Mouse (Mus musculus): ENCODE results near the gene Trir. TPM values are rescaled to one million over a fixed set of nuclear protein-coding genes. Genes with fewer than 3 reads are reported as not detected.
A peak's percentile ranks its signal among the peaks of the same experiment; 100 is the strongest.

Gene Trir
- polyA plus RNA-seq, 1 experiment from 2014 or later: 124 TPM

DNA sequence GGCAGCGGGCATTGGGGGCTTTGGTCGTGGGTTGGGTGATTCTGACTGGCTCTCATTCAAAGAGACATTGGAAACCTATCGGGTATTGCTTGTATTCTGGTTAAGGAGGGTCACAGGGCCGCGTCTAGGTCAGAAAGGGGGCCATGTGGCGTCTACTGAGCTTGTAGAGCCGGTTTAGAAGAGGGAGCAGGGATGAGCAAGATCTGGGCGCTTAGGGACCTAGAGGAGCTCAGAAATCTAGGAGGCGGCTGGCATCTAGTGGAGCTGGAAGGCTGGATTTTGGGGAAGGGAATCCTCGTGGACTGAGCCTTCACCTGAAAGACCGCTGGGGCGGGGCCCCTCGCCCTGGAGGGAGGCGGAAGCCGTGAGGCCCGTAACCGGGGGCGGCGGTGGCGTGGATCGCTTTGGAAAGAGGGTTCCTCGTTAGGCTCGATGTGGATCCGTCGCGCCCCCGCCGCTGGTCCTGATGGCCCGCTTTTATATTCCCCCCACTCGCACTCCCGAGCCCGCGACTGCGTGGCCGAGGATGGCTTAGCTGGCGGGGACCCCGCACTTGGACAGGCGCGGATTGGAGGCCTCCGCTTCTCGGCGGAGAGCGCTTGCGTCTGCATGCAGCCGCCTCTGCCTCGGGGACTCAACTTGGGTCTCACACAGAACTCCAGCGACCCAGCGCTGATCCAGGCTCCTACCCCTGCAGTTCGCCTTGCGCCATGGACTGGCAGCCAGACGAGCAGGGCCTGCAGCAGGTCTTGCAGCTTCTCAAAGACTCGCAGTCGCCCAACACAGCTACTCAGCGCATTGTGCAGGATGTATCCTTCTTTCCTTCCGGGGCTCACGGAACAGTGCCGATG, 11.3 kb downstream of the Trir start:
- H3K4me1 ChIP-seq: peaks cover 47% of the 10 kb centered on the region

DNA sequence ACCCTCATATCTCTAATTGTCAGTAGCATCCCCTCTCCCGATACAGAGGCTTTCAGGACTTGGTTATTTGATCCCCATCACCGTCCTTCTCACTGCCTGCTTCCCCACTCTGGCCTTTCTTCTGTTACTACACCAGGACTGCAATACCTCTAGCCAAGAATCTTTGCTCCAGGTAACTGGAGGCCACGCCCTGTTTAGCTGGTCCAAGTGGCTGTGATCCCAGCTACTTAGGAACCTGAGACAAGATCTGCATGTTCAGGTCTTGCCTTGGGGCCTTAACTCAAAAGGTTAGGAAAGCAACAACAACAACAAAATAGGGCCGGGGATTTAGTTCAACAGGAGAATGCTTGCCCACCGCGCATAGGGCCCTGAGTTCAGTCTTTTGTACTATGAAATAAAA, 17.0 kb downstream of the Trir start:
- Histone ChIP-seq H3K4me1 (peaks cover 24% of the 10 kb centered on the region), H3K4me2 (no peak overlapping the region), H3K4me3 (replicated peaks) (no peak overlapping the region), H3K9ac (replicated peaks) (no peak overlapping the region), H3K9me3 (replicated peaks) (no peaks in the 10 kb centered on the region), H3K27me3 (replicated peaks) (no peaks in the 10 kb centered on the region), H3K27ac (replicated peaks) (no peak overlapping the region), H3K36me3 (peaks cover 74% of the 10 kb centered on the region)
- no peak for ATAC-seq (ENCODE audit: low FRiP score)
- 96% methylated on average over 6 of the region's 6 CpGs for WGBS

More for the DNA sequence above, 11.3 kb downstream of the Trir start:
- H3K36me3 ChIP-seq: peaks cover 24% of the 10 kb centered on the region
- no peaks in the 10 kb centered on the region for H3K27me3 ChIP-seq (replicated peaks)
- peak; percentile 26 for ATAC-seq (ENCODE audit: low FRiP score)
- H3K9ac ChIP-seq (replicated peaks): peak overlapping the region; percentile 84
- under 1% methylated on average over 55 of the region's 57 CpGs for WGBS
- peak overlapping the region; percentile 90 for H3K4me2 ChIP-seq
- no peaks in the 10 kb centered on the region for H3K9me3 ChIP-seq (replicated peaks)
- H3K4me3 ChIP-seq (replicated peaks): peak overlapping the region; percentile 77
- H3K27ac ChIP-seq (replicated peaks): peak overlapping the region; percentile 98

DNA sequence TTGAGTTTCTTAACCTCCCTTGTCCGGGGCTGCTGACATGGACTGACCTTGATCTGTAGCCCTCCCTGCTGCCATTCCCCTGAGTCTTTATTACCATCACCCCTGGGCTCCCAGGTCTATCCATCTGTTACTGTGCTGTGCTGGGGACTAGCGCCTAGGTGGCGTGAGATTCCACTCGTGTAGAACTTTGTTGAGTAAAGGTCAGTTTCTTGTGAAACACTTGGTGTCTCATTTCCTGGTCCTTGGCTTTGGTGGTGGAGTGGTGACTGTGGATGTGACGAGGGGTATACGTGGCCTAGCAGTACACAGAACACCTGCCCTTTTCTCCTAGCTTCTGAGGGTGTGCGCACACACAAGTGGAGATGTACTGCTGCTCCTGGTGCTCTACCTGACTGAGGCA, 30.7 kb downstream of the Trir start:
- Histone ChIP-seq H3K9ac (replicated peaks) (no peak overlapping the region), H3K36me3 (peaks cover 44% of the 10 kb centered on the region)
- WGBS: 82% methylated on average over 7 of the region's 7 CpGs

DNA sequence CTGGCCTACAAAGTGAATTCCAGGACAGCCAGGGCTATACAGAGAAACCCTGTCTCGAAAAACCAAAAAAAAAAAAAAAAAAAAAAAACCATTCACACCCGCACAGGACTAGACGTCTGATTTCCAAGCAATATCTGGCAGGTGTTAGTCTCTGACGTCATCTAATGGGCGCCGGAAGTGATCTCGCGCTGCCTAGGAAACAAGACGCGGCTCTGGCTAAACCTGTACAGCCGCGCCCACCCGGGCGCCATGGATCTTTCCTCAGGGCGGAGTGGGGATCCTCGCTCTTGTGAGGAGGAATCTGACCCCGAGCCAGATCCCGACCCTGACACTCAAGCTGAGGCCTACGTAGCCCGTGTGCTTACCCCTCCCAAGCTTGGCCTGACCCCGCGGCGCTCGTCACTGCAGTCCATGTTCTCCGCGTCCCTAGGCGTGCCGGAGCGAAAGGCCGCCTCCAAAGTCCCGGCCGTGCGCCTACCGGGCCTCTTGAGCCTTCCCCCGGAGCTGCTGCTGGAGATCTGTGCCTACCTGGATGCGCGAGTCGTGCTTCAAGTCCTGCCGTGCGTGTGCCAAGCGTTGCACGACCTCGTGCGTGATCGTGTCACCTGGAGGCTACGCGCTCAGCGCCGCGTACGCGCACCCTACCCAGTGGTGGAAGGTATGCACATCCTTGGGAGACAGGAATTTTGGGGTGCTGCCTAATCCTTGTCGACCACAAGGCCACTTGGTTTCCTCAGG, 33.4 kb downstream of the Trir start, which contains the start of gene Fbxw9:
Gene Fbxw9, plus strand, starts transcription at position 177 of the 738 bp plus-strand sequence.
- no peaks in the 10 kb centered on the region for H3K9me3 ChIP-seq (replicated peaks)
- WGBS: 1% methylated on average over 53 of the region's 53 CpGs
- peak within 1 kb of the TSS; percentile 78 for H3K27ac ChIP-seq (replicated peaks)
- peak; percentile 95 for ATAC-seq (ENCODE audit: low FRiP score)
- peaks cover 30% of the 10 kb centered on the region for H3K36me3 ChIP-seq
- H3K4me2 ChIP-seq: peak within 1 kb of the TSS; percentile 83
- H3K9ac ChIP-seq (replicated peaks): peak within 1 kb of the TSS; percentile 81
- peak within 1 kb of the TSS; percentile 95 for H3K4me3 ChIP-seq (replicated peaks)
- H3K27me3 ChIP-seq (replicated peaks): no peaks in the 10 kb centered on the region
- H3K4me1 ChIP-seq: peaks cover 21% of the 10 kb centered on the region

More for the DNA sequence above, 30.7 kb downstream of the Trir start:
- Histone ChIP-seq H3K4me2 (no peak overlapping the region), H3K27me3 (replicated peaks) (no peaks in the 10 kb centered on the region), H3K4me3 (replicated peaks) (no peak overlapping the region), H3K4me1 (peaks cover 19% of the 10 kb centered on the region), H3K27ac (replicated peaks) (no peak overlapping the region), H3K9me3 (replicated peaks) (no peaks in the 10 kb centered on the region)
- no peak for ATAC-seq (ENCODE audit: low FRiP score)

DNA sequence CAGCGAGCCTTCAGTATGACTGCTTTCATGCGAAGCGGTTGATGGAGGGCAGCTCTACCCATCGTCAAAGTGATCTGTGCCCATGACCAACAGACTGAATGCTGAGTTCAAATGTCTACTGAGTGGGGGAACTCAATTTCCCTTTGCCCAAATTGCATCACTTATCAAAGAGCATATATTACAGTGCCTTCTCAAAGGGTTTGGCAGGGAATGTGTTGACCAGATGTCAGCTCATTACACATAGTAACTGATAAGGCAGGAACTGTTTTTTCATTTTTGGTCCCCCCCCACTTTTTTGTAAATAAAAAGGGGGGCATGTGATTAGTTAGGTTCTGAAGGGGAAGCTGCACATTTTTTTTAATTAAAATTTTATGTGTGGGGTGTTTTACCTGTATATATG, 36.0 kb downstream of the Trir start:
- WGBS: 96% methylated on average over 4 of the region's 4 CpGs
- Histone ChIP-seq H3K27ac (replicated peaks) (no peak overlapping the region), H3K4me1 (peaks cover 21% of the 10 kb centered on the region), H3K27me3 (replicated peaks) (no peaks in the 10 kb centered on the region), H3K9ac (replicated peaks) (no peak overlapping the region), H3K9me3 (replicated peaks) (no peaks in the 10 kb centered on the region), H3K36me3 (peaks cover 38% of the 10 kb centered on the region), H3K4me3 (replicated peaks) (no peak overlapping the region), H3K4me2 (no peak overlapping the region)
- ATAC-seq (ENCODE audit: low FRiP score): no peak

DNA sequence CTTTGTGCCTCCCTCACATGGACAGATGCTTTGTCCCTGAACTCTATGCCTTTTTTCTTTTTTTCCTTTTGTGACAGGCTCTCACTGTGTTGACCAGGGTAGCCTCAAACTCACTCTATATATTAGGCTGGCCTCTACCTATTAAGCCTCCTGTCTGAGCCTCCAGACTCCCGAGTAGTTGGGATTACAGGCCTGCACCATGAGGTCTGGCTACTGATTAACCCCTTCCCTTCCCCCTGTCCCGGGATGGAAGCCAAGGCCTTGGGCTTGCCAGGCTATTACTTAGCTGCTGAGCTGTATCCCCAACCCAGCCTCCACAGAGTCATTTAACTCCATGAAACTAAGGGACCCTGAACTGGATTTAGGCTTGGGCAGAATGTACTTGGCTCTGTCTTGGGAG, 38.6 kb downstream of the Trir start:
- peaks cover 51% of the 10 kb centered on the region for H3K36me3 ChIP-seq

DNA sequence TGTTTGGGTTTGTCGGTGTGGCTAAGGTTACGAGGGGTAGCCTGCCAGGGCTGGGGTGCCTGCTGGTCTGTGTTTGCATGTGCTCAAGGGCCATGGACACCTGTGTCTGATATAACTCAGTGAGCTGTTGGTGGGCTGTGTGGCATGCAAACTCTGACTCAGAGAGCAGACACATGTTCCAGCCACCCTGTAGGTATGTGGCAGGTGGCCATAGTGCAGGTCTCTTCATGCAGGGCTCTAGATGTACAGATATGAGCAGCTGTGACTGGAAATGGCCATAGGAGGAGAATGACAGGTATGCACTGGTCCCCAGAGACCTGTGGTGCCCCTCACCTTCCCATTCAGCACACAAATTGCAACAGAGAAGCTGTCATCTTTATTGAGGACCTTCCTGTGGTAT, 40.5 kb downstream of the Trir start:
- ATAC-seq (ENCODE audit: low FRiP score): no peak
- no peaks in the 10 kb centered on the region for H3K9me3 ChIP-seq (replicated peaks)
- H3K36me3 ChIP-seq: peaks cover 51% of the 10 kb centered on the region
- peaks cover 12% of the 10 kb centered on the region for H3K4me1 ChIP-seq
- H3K9ac ChIP-seq (replicated peaks): no peak overlapping the region
- H3K4me2 ChIP-seq: no peak overlapping the region
- no peak overlapping the region for H3K27ac ChIP-seq (replicated peaks)
- H3K4me3 ChIP-seq (replicated peaks): no peak overlapping the region
- H3K27me3 ChIP-seq (replicated peaks): no peaks in the 10 kb centered on the region
- WGBS: 96% methylated on average over 2 of the region's 2 CpGs

More for the DNA sequence above, 38.6 kb downstream of the Trir start:
- Histone ChIP-seq H3K9ac (replicated peaks) (no peak overlapping the region), H3K4me2 (no peak overlapping the region), H3K27ac (replicated peaks) (no peak overlapping the region), H3K9me3 (replicated peaks) (no peaks in the 10 kb centered on the region), H3K27me3 (replicated peaks) (no peaks in the 10 kb centered on the region), H3K4me3 (replicated peaks) (no peak overlapping the region), H3K4me1 (peaks cover 21% of the 10 kb centered on the region)
- no peak for ATAC-seq (ENCODE audit: low FRiP score)
- 38% methylated on average over 2 of the region's 2 CpGs for WGBS

DNA sequence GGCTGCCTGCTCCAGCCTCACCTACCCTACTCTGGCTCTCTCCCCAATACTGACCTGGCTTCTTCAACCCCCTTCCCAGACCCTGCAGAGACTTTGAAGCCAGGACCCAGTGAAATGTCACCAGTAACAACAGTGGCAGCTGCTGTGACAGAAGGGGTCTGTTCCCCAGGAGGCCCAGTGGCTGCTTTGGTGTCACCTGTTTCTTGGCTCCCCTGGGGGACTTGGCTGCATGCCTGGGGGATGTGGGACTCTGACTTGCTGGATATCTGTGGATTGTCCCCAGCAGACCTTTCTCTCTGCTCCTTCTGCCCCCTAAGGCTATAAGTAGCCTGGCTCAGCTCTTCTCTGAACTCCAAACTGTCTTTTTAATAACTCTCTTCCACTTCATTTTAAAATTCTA, 41.4 kb downstream of the Trir start, which contains the start of gene Gm5741:
Gene Gm5741, minus strand, starts transcription at position 1 of the 400 bp plus-strand sequence.
- H3K9ac ChIP-seq (replicated peaks): no peak within 1 kb of the TSS
- H3K4me1 ChIP-seq: peaks cover 17% of the 10 kb centered on the region
- ATAC-seq (ENCODE audit: low FRiP score): no peak
- no peaks in the 10 kb centered on the region for H3K27me3 ChIP-seq (replicated peaks)
- H3K4me2 ChIP-seq: no peak within 1 kb of the TSS
- no peak within 1 kb of the TSS for H3K27ac ChIP-seq (replicated peaks)
- no peak within 1 kb of the TSS for H3K4me3 ChIP-seq (replicated peaks)
- no peaks in the 10 kb centered on the region for H3K9me3 ChIP-seq (replicated peaks)
- H3K36me3 ChIP-seq: peaks cover 45% of the 10 kb centered on the region

DNA sequence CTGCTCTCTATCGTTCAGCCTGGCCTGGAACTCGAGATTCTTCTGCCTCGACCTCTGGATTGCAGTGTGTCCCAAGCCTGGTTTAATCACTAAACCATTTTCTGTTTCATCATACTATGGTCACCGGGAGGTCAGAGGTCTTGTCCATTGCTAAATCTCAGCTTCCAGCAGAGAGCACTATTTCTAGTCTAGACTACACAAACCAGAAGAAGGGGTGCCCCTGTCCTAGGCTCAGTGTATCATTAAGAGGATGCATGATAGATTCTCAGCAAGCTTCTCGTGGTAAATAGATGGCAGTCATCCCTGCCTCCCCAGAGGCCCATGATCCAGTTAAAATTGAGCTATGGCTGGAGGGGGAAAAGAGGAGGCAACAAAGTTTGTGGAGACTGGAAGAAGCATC, 44.4 kb downstream of the Trir start:
- no peak for ATAC-seq (ENCODE audit: low FRiP score)

DNA sequence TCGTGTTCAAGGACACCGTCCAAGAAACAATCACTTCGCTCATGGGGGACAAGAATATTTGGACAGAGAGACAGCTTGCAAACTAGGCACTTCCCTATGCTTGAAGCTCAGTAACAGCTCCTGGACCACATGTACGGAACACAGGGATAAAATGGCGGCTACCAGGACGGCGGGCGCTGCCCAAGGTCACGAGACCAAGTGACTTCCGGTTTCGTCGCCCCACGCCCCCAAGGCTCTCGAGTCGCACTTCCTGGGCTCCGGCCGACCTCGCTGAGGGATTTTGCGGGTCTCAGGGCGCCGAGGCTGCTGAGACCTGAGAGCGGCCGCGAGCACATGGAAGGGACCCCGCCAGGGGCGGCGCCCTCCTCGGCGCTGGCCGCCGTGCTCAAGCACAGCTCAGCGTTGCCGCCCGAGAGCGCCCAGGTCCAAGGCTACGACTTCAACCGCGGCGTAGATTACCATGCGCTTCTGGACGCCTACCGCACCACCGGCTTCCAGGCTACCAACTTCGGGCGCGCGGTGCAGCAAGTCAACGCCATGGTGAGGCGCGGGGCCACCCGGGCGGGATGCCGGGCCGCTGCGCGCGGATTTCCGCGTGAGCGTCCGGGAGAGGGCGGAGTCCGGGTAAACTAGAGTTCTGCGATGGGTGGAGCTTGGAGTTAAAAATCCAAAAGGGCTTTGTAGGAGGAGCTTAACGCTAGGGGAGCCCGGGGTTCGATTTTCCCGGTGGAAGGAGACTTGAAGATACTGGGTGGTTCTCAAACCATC, 45.1 kb downstream of the Trir start, which contains the start of gene Dhps:
Gene Dhps, plus strand, starts transcription at position 244 of the 768 bp plus-strand sequence.
- H3K27ac ChIP-seq (replicated peaks): peak within 1 kb of the TSS; percentile 94
- ATAC-seq (ENCODE audit: low FRiP score): peak; percentile 92
- peaks cover 51% of the 10 kb centered on the region for H3K36me3 ChIP-seq
- H3K27me3 ChIP-seq (replicated peaks): no peaks in the 10 kb centered on the region
- H3K4me1 ChIP-seq: peaks cover 24% of the 10 kb centered on the region
- no peaks in the 10 kb centered on the region for H3K9me3 ChIP-seq (replicated peaks)
- peak within 1 kb of the TSS; percentile 99 for H3K4me3 ChIP-seq (replicated peaks)
- peak within 1 kb of the TSS; percentile 71 for H3K4me2 ChIP-seq
- under 1% methylated on average over 68 of the region's 68 CpGs for WGBS
- peak within 1 kb of the TSS; percentile 89 for H3K9ac ChIP-seq (replicated peaks)

More for the DNA sequence above, 44.4 kb downstream of the Trir start:
- H3K4me1 ChIP-seq: peaks cover 21% of the 10 kb centered on the region
- 76% methylated on average over 5 of the region's 5 CpGs for WGBS
- peak overlapping the region; percentile 99 for H3K4me3 ChIP-seq (replicated peaks)
- no peaks in the 10 kb centered on the region for H3K27me3 ChIP-seq (replicated peaks)
- H3K9me3 ChIP-seq (replicated peaks): no peaks in the 10 kb centered on the region
- H3K36me3 ChIP-seq: peaks cover 51% of the 10 kb centered on the region
- peak overlapping the region; percentile 71 for H3K4me2 ChIP-seq
- H3K9ac ChIP-seq (replicated peaks): peak overlapping the region; percentile 89; the same call in 1 of the 2 replicates
- H3K27ac ChIP-seq (replicated peaks): peak overlapping the region; percentile 94

DNA sequence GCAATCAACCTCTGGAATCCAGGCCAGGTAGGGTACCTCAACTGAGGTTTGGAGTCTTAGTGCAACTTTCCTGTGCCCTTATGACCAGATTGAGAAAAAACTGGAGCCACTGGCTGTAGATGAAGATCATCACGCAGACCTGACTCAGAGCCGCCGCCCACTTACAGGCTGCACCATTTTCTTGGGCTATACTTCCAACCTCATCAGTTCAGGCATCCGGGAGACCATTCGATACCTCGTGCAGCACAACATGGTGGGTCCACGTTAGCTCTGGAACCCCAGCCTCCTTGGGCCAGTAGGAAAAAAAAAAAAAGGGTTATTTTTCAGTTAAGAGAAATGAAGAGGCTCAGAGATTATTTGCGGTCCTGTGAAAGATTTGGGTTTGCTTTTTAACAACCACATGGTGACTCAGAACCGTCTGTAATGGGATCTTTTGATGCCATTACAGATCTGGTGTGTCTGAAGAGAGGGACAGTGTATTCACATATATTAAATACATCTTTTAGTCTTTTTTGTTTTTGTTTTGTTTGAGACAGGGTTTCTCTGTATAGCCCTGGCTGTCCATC, 45.8 kb downstream of the Trir start:
- peaks cover 47% of the 10 kb centered on the region for H3K36me3 ChIP-seq
- peak overlapping the region; percentile 89 for H3K9ac ChIP-seq (replicated peaks)
- 36% methylated on average over 9 of the region's 9 CpGs for WGBS
- H3K9me3 ChIP-seq (replicated peaks): no peaks in the 10 kb centered on the region
- H3K4me2 ChIP-seq: peak overlapping the region; percentile 71
- peaks cover 24% of the 10 kb centered on the region for H3K4me1 ChIP-seq
- H3K27me3 ChIP-seq (replicated peaks): no peaks in the 10 kb centered on the region
- H3K27ac ChIP-seq (replicated peaks): peak overlapping the region; percentile 94
- no peak for ATAC-seq (ENCODE audit: low FRiP score)
- H3K4me3 ChIP-seq (replicated peaks): peak overlapping the region; percentile 99

Measured in neural tube, embryonic 15.5 days (tissue).